Mouse (Mus musculus): ENCODE data around the gene Nkx1-1. TPM values are rescaled to one million over a fixed set of nuclear protein-coding genes. Genes with fewer than 3 reads are reported as not detected.

Nkx1-1 gene
- total RNA-seq, 2 experiments from 2014 or later: not detected

DNA sequence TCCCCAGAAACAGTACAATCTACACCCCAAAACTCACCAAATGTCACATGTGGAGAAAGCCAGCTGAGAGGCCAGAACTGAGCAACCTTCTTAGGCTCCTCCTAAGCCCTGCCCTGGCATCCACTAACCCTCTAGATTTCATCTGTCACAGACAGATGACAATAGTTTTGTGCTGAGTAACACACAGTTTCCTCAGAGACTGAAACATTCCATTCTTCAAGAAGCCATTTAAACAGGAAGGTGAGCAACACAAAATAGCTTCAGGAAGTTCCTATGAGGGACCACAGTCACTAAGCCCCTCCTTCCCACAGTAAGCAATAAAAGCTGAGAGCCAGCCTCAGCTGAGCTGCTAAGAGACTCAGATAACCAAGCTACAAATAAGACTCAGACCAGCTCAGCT, 6.3 kb downstream of the Nkx1-1 start:
- DNase-seq (ENCODE audit: low spot score in 2 of 2): no peak

DNA sequence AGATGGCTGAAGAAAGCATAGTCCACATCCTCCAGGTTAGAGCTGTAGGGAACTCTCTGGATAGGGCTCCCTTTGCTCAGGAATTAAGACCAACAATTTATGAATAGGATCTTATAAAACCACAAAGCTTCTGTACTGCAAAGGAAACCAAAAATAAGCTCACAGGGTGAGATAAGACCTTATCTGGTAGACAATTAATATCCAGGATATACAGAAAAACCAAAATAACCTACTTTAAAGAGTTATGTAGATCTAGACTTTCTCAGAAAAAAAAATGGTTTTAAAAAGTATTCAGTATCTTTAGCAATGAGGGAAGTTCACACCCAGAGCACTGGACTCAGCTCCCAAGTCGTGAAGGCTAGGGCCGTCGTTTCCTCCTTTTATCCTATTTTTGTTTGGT, 13.5 kb downstream of the Nkx1-1 start:
- no peak for DNase-seq (ENCODE audit: low spot score in 2 of 2)

DNA sequence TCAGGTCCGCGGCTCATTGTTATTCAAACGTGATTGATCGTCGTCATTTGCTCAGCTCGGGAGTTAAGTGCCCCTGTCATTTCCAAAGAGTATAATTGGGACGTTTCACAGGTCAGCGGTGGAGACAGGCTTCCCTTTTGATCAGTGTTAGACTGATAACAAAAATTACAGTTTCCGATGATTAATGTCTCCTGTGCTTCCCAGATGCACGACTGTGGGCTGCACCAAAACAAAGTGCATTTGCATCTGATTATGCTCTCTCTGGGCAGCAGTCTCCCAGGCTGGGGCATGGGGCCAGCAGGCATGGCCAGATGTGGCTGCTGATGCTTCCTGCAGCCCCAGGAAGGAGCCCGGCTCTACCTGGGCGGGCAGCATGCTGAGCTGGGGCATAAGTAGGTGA, 33.0 kb downstream of the Nkx1-1 start:
- peak in 1 of 2 experiments; percentile 10 for DNase-seq (ENCODE audit: low spot score in 2 of 2)

DNA sequence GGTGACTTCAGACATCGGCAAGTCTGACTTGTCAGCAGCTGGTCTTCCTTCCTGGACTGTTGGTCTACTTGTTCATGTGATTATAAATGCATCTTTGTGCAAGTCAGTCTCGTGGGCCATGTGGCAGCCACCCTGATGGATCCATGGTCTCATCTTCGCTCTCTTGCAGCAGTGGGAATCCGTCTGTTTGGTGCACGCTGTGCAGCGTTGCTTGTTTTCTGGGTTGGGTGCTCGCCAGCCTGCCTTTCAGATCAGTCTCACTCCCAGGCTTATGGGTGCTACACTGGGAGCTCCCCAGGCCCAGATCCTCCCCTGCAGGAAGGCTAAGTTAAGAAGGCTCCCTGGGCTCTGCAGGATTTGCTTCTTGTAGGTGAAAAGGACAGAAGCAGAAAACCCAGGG, 36.9 kb downstream of the Nkx1-1 start:
- no peak for DNase-seq (ENCODE audit: low spot score in 2 of 2)

DNA sequence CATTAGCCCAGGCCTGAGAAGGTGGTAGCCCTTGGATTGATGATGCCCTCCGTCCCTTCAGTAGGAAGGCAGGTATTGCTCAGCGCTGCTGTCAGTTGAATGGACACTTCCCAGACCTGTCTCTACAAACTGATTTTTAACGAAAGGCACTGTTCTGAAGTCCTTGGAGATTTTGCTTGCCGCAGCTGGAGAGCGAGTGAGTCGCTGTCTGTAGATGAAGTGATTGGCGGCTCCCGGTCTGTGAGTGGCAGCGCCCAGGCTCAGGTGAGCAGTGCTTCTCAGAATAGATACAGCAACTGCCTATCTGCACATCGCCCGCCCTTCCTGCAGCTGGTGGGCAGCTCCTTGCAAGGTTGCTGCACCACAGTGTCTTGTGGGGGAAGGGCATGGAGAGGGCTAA, 38.1 kb downstream of the Nkx1-1 start:
- DNase-seq (ENCODE audit: low spot score in 2 of 2): no peak

DNA sequence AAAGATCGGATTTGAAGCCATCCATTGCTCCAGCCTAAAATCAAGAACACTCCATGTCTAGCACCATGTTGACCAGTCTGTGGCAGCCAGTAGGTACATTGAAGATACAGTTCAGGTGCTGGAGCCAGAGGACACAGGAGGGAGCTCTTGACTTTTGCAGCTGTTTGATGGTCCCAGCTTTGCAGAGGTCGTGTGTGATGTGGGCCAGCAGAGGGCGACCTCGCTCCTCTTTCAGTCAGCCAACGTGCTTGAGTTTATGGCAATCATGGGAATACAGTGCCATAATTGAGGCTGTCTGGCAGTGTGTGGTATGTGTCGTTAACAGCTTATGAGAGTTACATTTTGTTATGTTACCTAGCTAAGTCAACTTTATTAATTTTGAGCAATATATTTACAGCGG, 40.0 kb downstream of the Nkx1-1 start:
- peak; percentile 72 to 75 for DNase-seq (ENCODE audit: low spot score in 2 of 2)

DNA sequence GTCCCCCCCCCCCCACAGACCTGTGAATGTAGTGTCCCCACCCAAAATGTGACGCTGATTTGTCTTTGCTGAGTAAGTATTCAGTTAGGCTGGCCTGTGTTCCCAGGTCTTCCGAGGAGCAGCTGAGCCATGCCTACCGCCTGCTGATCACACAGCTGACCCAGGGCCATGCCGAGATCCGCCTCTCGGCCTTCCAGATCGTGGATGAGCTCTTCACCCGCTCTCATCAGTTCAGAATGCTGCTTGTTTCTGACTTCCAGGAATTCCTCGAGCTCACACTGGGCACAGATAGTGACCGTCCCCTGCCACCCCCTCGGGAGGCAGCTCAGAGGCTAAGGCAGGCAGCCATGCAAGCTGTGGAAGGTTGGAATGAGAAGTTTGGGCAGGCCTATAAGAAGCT, 46.2 kb downstream of the Nkx1-1 start:
- DNase-seq (ENCODE audit: low spot score in 2 of 2): no peak

Other genes starting within 250 kb of the Nkx1-1 start
- gene Spon2, start 215.5 kb downstream of the Nkx1-1 start, total RNA-seq (2021): 1 to 10 TPM in 1 of 2 experiments, under 1 TPM in 1; 0.73 to 1.0 TPM
- 100 to 1,000 TPM; 214 to 234 TPM for gene Ctbp1, start 159.0 kb downstream of the Nkx1-1 start, total RNA-seq (2021)
- 100 to 1,000 TPM; 111 to 122 TPM for gene Maea, start 98.5 kb downstream of the Nkx1-1 start, total RNA-seq (2021)
- gene Uvssa, start 55.4 kb downstream of the Nkx1-1 start, total RNA-seq (2021): 1 to 10 TPM; 5.2 to 5.3 TPM
- gene Fam53a, start 195.7 kb upstream of the Nkx1-1 start, total RNA-seq (2021): 10 to 100 TPM; 24.5 to 28.2 TPM
- gene Gm9903, start 195.9 kb upstream of the Nkx1-1 start, total RNA-seq (2021): under 1 TPM; 0.17 to 0.22 TPM
- 10 to 100 TPM; 37.9 to 50.8 TPM for gene Slbp, start 218.6 kb upstream of the Nkx1-1 start, total RNA-seq (2021)
- gene Tacc3, start 224.2 kb upstream of the Nkx1-1 start, total RNA-seq (2021): 1 to 10 TPM; 2.9 to 3.1 TPM
- gene Tmem129, start 224.4 kb upstream of the Nkx1-1 start, total RNA-seq (2021): 10 to 100 TPM; 25.7 to 28.9 TPM

All from adrenal gland, adult 18-20 months (tissue).